ENCODE assay signal across 11 mouse cellular contexts in genomic region chr15:10840621-10841034, GRCm38 (mm10).
DNase-seq lines count a peak whose midpoint lies in the region; ATAC-seq and TF ChIP-seq lines count a peak whose summit lies in the region.
"Had no signal": no experiment of that assay in that cellular context is flagged by ENCODE, and none has a peak within 500 bp of the region (broad histone marks: within the 10 kb centered on the region; RNA-seq: fewer than 3 reads in every experiment).

No protein-coding gene starts in this region.

- H3K27me3 ChIP-seq in hindbrain, postnatal 0 days (ENCODE audit: insufficient read depth, low read length): no peaks in the 10 kb centered on the region
- H3K27me3 ChIP-seq in hindbrain, embryonic 13.5 days: no peaks in the 10 kb centered on the region
- H3K27me3 ChIP-seq: liver, embryonic 13.5 days; neural tube, embryonic 13.5 days had no signal

- peak; percentile 65 for DNase-seq in hindbrain, postnatal 0 days (ENCODE audit: low spot score)
- DNase-seq in cerebellum, postnatal 14 days: peak; percentile 55 to 64
- DNase-seq in kidney, postnatal 14 days: peak; percentile 45
- DNase-seq in right cerebral cortex, adult 2 months (ENCODE audit: low spot score in 2 of 2): peak; percentile 75
- no peak for DNase-seq in spleen, postnatal 10 days (ENCODE audit: low spot score in 2 of 2)
- DNase-seq: liver, embryonic 13.5 days had no signal

- no peaks in the 10 kb centered on the region for H3K9me3 ChIP-seq in hindbrain, postnatal 0 days (ENCODE audit: low read length)
- no peaks in the 10 kb centered on the region for H3K9me3 ChIP-seq in hindbrain, embryonic 13.5 days
- H3K9me3 ChIP-seq: liver, embryonic 13.5 days; neural tube, embryonic 13.5 days had no signal

- H3K4me1 ChIP-seq in hindbrain, postnatal 0 days (ENCODE audit: insufficient read depth, low read length): no peaks in the 10 kb centered on the region
- no peaks in the 10 kb centered on the region for H3K4me1 ChIP-seq in hindbrain, embryonic 13.5 days (replicated peaks)
- H3K4me1 ChIP-seq: liver, embryonic 13.5 days; neural tube, embryonic 13.5 days had no signal

- H3K4me2 ChIP-seq in hindbrain, postnatal 0 days (ENCODE audit: low read depth, low read length): no peak overlapping the region
- H3K4me2 ChIP-seq in hindbrain, embryonic 13.5 days: no peak overlapping the region
- H3K4me2 ChIP-seq: liver, embryonic 13.5 days; neural tube, embryonic 13.5 days had no signal

- no peak overlapping the region for H3K27ac ChIP-seq in hindbrain, postnatal 0 days
- H3K27ac ChIP-seq in hindbrain, embryonic 13.5 days: no peak overlapping the region
- H3K27ac ChIP-seq: heart, adult 2 months; liver, embryonic 13.5 days; neural tube, embryonic 13.5 days had no signal

- ATAC-seq in hindbrain, postnatal 0 days: peak; percentile 82
- ATAC-seq in hindbrain, embryonic 13.5 days (ENCODE audit: low FRiP score): no peak
- ATAC-seq in erythroblast, adult 5-6 weeks (replicated peaks; ENCODE audit: low FRiP score, poor library complexity, severe bottlenecking): no peak
- no peak for ATAC-seq in megakaryocyte progenitor cell, adult 5-6 weeks (replicated peaks; ENCODE audit: poor library complexity)

- 55% methylated on average over 4 of the region's 4 CpGs for WGBS in hindbrain, postnatal 0 days
- WGBS in hindbrain, embryonic 13.5 days: 79% methylated on average over 4 of the region's 4 CpGs

- no peak for TF ChIP-seq CTCF in hindbrain, postnatal 0 days (IDR thresholded peaks at IDR 0.05; ENCODE audit: low read depth)

- no peak overlapping the region for H3K4me3 ChIP-seq in hindbrain, postnatal 0 days (ENCODE audit: low read length)
- no peak overlapping the region for H3K4me3 ChIP-seq in hindbrain, embryonic 13.5 days
- H3K4me3 ChIP-seq: heart, adult 2 months; liver, embryonic 13.5 days; neural tube, embryonic 13.5 days had no signal

- no peak overlapping the region for H3K9ac ChIP-seq in hindbrain, postnatal 0 days (replicated peaks; ENCODE audit: low read length)
- H3K9ac ChIP-seq in hindbrain, embryonic 13.5 days: no peak overlapping the region
- H3K9ac ChIP-seq: liver, embryonic 13.5 days; neural tube, embryonic 13.5 days had no signal

- H3K36me3 ChIP-seq in hindbrain, postnatal 0 days (ENCODE audit: insufficient read depth, low read length): no peaks in the 10 kb centered on the region
- no peaks in the 10 kb centered on the region for H3K36me3 ChIP-seq in hindbrain, embryonic 13.5 days
- H3K36me3 ChIP-seq: liver, embryonic 13.5 days; neural tube, embryonic 13.5 days had no signal

Comparison
In these comparisons a context has a peak if more than half of its experiments do, and no peak if none do; other contexts are left out.
1. DNase-seq: peak in hindbrain, postnatal 0 days (single experiment), cerebellum, postnatal 14 days (2 of 2), kidney, postnatal 14 days (single experiment) and right cerebral cortex, adult 2 months (2 of 2); none in spleen, postnatal 10 days (0 of 2).